8 mouse cellular contexts compared by ENCODE assay signal in genomic region chr2:33215700-33216509, GRCm38 (mm10). TPM values are rescaled to one million over a fixed set of nuclear protein-coding genes. Genes with fewer than 3 reads are reported as not detected.
DNase-seq lines count a peak whose midpoint lies in the region; ATAC-seq and TF ChIP-seq lines count a peak whose summit lies in the region.

Gene Angptl2 (plus strand): TSS chr2:33216069.

- peak; percentile 80 to 82 for ATAC-seq in hematopoietic stem cell, adult 5-6 weeks (replicated peaks in 1 of 2; ENCODE audit: insufficient read depth in 1 of 2, low FRiP score in 2 of 2, low TSS enrichment in 1 of 2, low read depth in 1 of 2, poor library complexity in 2 of 2, severe bottlenecking in 2 of 2)

- DNase-seq in Muller cell, postnatal 12 days (ENCODE audit: inconsistent ontology term) = peak; percentile 98
- peak; percentile 67 for DNase-seq in cerebellum, adult 8-10 months
- DNase-seq in frontal cortex, adult 2 months (ENCODE audit: extremely low spot score in 1 of 2, low spot score in 1 of 2) = peak; percentile 33 to 74
- DNase-seq in layer of hippocampus, adult 2 months (ENCODE audit: low spot score in 2 of 2) = peak; percentile 74
- DNase-seq in lung, adult 2 months = peak; percentile 78
- DNase-seq in thymus, postnatal 14 days = peak; percentile 95

- TF ChIP-seq POLR2A in lung, adult 2 months (IDR thresholded peaks at IDR 0.05; ENCODE audit: borderline replicate concordance, extremely low read depth, low read depth, low read length) = peak; percentile 79; the same call in 1 of the 2 replicates
- no peak for TF ChIP-seq POLR2A in olfactory bulb, adult 2 months (IDR thresholded peaks at IDR 0.05; ENCODE audit: insufficient read depth, low read depth, low read length)

- 11% methylated on average over 22 of the region's 22 CpGs for WGBS in lung, adult 2 months
- WGBS in olfactory bulb, adult 2 months = 11% methylated on average over 22 of the region's 22 CpGs

- peak within 1 kb of the TSS; percentile 9; the same call in 1 of the 2 replicates for H3K27ac ChIP-seq in layer of hippocampus, adult 2 months
- H3K27ac ChIP-seq in olfactory bulb, adult 2 months (ENCODE audit: insufficient read depth, low read depth, low read length) = peak within 1 kb of the TSS; percentile 75

- TF ChIP-seq CTCF in layer of hippocampus, adult 2 months (conservative IDR thresholded peaks at IDR 0.05) = no peak
- TF ChIP-seq CTCF in lung, adult 2 months (IDR thresholded peaks at IDR 0.05; ENCODE audit: insufficient read depth, low read length) = no peak
- no peak for TF ChIP-seq CTCF in olfactory bulb, adult 2 months (IDR thresholded peaks at IDR 0.05; ENCODE audit: insufficient read depth, low read depth, low read length)

- H3K4me1 ChIP-seq in lung, adult 2 months (ENCODE audit: control insufficient read depth, insufficient read depth, low read length) = peaks cover 15% of the 10 kb centered on the region
- H3K4me1 ChIP-seq in olfactory bulb, adult 2 months (ENCODE audit: control insufficient read depth, insufficient read depth, low read length) = peaks cover 54% of the 10 kb centered on the region

- H3K4me3 ChIP-seq in layer of hippocampus, adult 2 months = peak within 1 kb of the TSS; percentile 12; the same call in 1 of the 2 replicates
- H3K4me3 ChIP-seq in lung, adult 2 months (replicated peaks; ENCODE audit: extremely low read depth, low read depth, low read length) = peak within 1 kb of the TSS; percentile 64
- peak within 1 kb of the TSS; percentile 35 for H3K4me3 ChIP-seq in olfactory bulb, adult 2 months (ENCODE audit: insufficient read depth, low read depth, low read length)

RNA-seq across cellular contexts. Expression of gene Angptl2, which starts in this region (rescaled TPM):
- 4.6 and 7.2 TPM in 2 replicates for polyA plus RNA-seq in frontal cortex, adult 2 months (2012; rRNA removed)
- 1.9 and 2.5 TPM in 2 replicates for total RNA-seq in hematopoietic stem cell, adult 5-6 weeks (2017)
- total RNA-seq in layer of hippocampus, adult 2 months (2021) = 1 to 10 TPM in 1 of 2 experiments, under 1 TPM in 1; 0.81 to 2.2 TPM
- polyA plus RNA-seq in lung, adult 2 months (2012; rRNA removed) = 76.0 and 98.5 TPM in 2 replicates
- not detected in 2 replicates for polyA plus RNA-seq in olfactory bulb, adult 2 months (2012; ENCODE audit: insufficient read depth, insufficient read length, low replicate concordance, missing spikeins)

Comparison
In these comparisons a context has a peak if more than half of its experiments do, and no peak if none do; other contexts are left out.
1. Peak in every context shown above with its lines: DNase-seq, ATAC-seq, H3K4me3 ChIP-seq and H3K27ac ChIP-seq.
2. H3K4me3 ChIP-seq: peak in every context shown above with its lines; median percentile 64 in lung, adult 2 months; 35 in olfactory bulb, adult 2 months; 12 in layer of hippocampus, adult 2 months.